Mouse (Mus musculus) CH12.LX (cell line): ENCODE results near the gene Por. TPM values are rescaled to one million over a fixed set of nuclear protein-coding genes. Genes with fewer than 3 reads are reported as not detected.

Experiments used
- DNase-seq: peaks from one replicate; pipeline ENCODE4 v3.0.0-alpha.2; 2013; ENCODE audit errors: extremely low read depth
- H3K27ac ChIP-seq: 2 replicates; pipeline ENCODE4 v1.5.1; 2012; ENCODE audit warnings: low read depth, mild to moderate bottlenecking, control low read depth, moderate library complexity; ENCODE audit not compliant: insufficient read depth
- H3K27me3 ChIP-seq: replicated peaks from 2 replicates; pipeline ENCODE3; 2012; ENCODE audit warnings: inconsistent platforms
- H3K36me3 ChIP-seq, 2 experiments: replicated peaks in 1 of 2; 2 replicates each; pipeline versions ENCODE3 to v1.6.1; 2012; ENCODE audit warnings: inconsistent platforms in 1 of 2, low read length in 1 of 2, mild to moderate bottlenecking in 1 of 2, mixed read lengths in 1 of 2, moderate library complexity in 1 of 2; ENCODE audit not compliant: control insufficient read depth in 1 of 2, insufficient read depth in 1 of 2
- H3K4me1 ChIP-seq, 2 experiments: 2 replicates each; pipeline ENCODE4 v1.6.1; 2012; ENCODE audit warnings: inconsistent platforms in 1 of 2, moderate library complexity in 1 of 2; ENCODE audit not compliant: insufficient read depth in 2 of 2, control insufficient read depth in 1 of 2
- H3K4me2 ChIP-seq: 2 replicates; pipeline ENCODE4 v1.6.1; 2012; ENCODE audit warnings: low read depth, mild to moderate bottlenecking, control low read depth; ENCODE audit not compliant: poor library complexity, insufficient read depth, severe bottlenecking
- H3K4me3 ChIP-seq, 3 experiments: fragments of 150-350 bp in 1 of 3; sonication (generic) in 1 of 3; replicated peaks in 1 of 3; 2 replicates each; pipeline versions ENCODE3 to v1.5.1; 2011 to 2012; ENCODE audit warnings: low read depth in 2 of 3, low read length in 2 of 3, mild to moderate bottlenecking in 2 of 3, moderate library complexity in 2 of 3, control low read depth in 1 of 3, improper control_type of control experiment in 1 of 3, inconsistent platforms in 1 of 3, mixed read lengths in 1 of 3; ENCODE audit not compliant: poor library complexity in 1 of 3
- H3K79me2 ChIP-seq: replicated peaks from 2 replicates; pipeline ENCODE4 v1.6.1; 2012; ENCODE audit warnings: mild to moderate bottlenecking, moderate library complexity; ENCODE audit not compliant: control insufficient read depth, poor library complexity, insufficient read depth, severe bottlenecking; ENCODE audit errors: extremely low read depth
- H3K9ac ChIP-seq: 2 replicates; pipeline ENCODE4 v1.6.1; 2012; ENCODE audit warnings: low read depth, mild to moderate bottlenecking, control low read depth, moderate library complexity; ENCODE audit not compliant: insufficient read depth
- H3K9me3 ChIP-seq: replicated peaks from 2 replicates; pipeline ENCODE3; 2012; ENCODE audit warnings: low read length, inconsistent platforms, mixed read lengths
- BHLHE40 ChIP-seq: IDR thresholded peaks from 2 replicates; pipeline ENCODE4 v1.6.1; 2011; ENCODE audit warnings: mild to moderate bottlenecking, low read depth, low read length, improper control_type of control experiment
- CTCF ChIP-seq, 2 experiments: IDR thresholded peaks in 1 of 2; conservative IDR thresholded peaks in 1 of 2; 2 replicates each; pipeline ENCODE4 v1.5.1; 2011 to 2012; ENCODE audit warnings: low read depth in 2 of 2, low read length in 2 of 2, improper control_type of control experiment in 1 of 2, inconsistent platforms in 1 of 2, mild to moderate bottlenecking in 1 of 2, moderate library complexity in 1 of 2
- E2F4 ChIP-seq: IDR thresholded peaks from 2 replicates; pipeline ENCODE4 v1.6.1; 2011; ENCODE audit warnings: low read depth, low read length, improper control_type of control experiment; ENCODE audit not compliant: insufficient replicate concordance
- ELF1 ChIP-seq: IDR thresholded peaks from 2 replicates; pipeline ENCODE4 v1.6.1; 2014; ENCODE audit warnings: low read depth, mild to moderate bottlenecking, inconsistent platforms, low read length, improper control_type of control experiment
- EP300 ChIP-seq: IDR thresholded peaks from 2 replicates; pipeline ENCODE4 v1.6.1; 2011; ENCODE audit warnings: low read length, improper control_type of control experiment
- ETS1 ChIP-seq: conservative IDR thresholded peaks from 2 replicates; pipeline ENCODE4 v1.6.1; 2012; ENCODE audit warnings: low read depth, mild to moderate bottlenecking, inconsistent platforms, low read length, improper control_type of control experiment, moderate library complexity
- GABPA ChIP-seq: IDR thresholded peaks from 2 replicates; pipeline ENCODE4 v1.6.1; 2012; ENCODE audit warnings: low read depth, low read length, improper control_type of control experiment, inconsistent platforms; ENCODE audit not compliant: insufficient replicate concordance
- HCFC1 ChIP-seq: IDR thresholded peaks from 2 replicates; pipeline ENCODE4 v1.6.1; 2012; ENCODE audit warnings: low read depth, mild to moderate bottlenecking, inconsistent platforms, low read length, improper control_type of control experiment
- JUND ChIP-seq: conservative IDR thresholded peaks from 2 replicates; pipeline ENCODE4 v1.6.1; 2011; ENCODE audit warnings: low read depth, low read length, improper control_type of control experiment
- KAT2A ChIP-seq: IDR thresholded peaks from 2 replicates; pipeline ENCODE4 v1.6.1; 2012; ENCODE audit warnings: low read length, improper control_type of control experiment, inconsistent platforms; ENCODE audit not compliant: insufficient replicate concordance
- MAZ ChIP-seq: IDR thresholded peaks from 2 replicates; pipeline ENCODE4 v1.6.1; 2012; ENCODE audit warnings: low read depth, mild to moderate bottlenecking, inconsistent platforms, low read length, improper control_type of control experiment, moderate library complexity
- MEF2A ChIP-seq: IDR thresholded peaks from 2 replicates; pipeline ENCODE4 v1.6.1; 2014; ENCODE audit warnings: low read depth, mild to moderate bottlenecking, inconsistent platforms, low read length, improper control_type of control experiment, borderline replicate concordance
- MXI1 ChIP-seq: IDR thresholded peaks from 2 replicates; pipeline ENCODE4 v1.6.1; 2011; ENCODE audit warnings: mild to moderate bottlenecking, low read depth, low read length, improper control_type of control experiment
- MYC ChIP-seq: IDR thresholded peaks from 2 replicates; pipeline ENCODE4 v1.6.1; 2011; ENCODE audit warnings: low read depth, mild to moderate bottlenecking, improper control_type of control experiment, low read length
- NELFE ChIP-seq: IDR thresholded peaks from 2 replicates; pipeline ENCODE4 v1.6.1; 2011; ENCODE audit warnings: low read depth, low read length, improper control_type of control experiment
- PAX5 ChIP-seq: IDR thresholded peaks from 2 replicates; pipeline ENCODE4 v1.6.1; 2012; ENCODE audit warnings: low read length, inconsistent platforms, mixed read lengths
- POLR2AphosphoS2 ChIP-seq: IDR thresholded peaks from 2 replicates; pipeline ENCODE4 v1.6.1; 2011; ENCODE audit warnings: low read depth, low read length, improper control_type of control experiment
- RAD21 ChIP-seq: IDR thresholded peaks from 2 replicates; pipeline ENCODE4 v1.6.1; 2011; ENCODE audit warnings: low read depth, mild to moderate bottlenecking, low read length, improper control_type of control experiment, moderate library complexity
- RCOR1 ChIP-seq: conservative IDR thresholded peaks from 2 replicates; pipeline ENCODE4 v1.6.1; 2012; ENCODE audit warnings: low read depth, mild to moderate bottlenecking, inconsistent platforms, low read length, improper control_type of control experiment
- TBP ChIP-seq: conservative IDR thresholded peaks from 2 replicates; pipeline ENCODE4 v1.6.1; 2011; ENCODE audit warnings: low read depth, low read length, improper control_type of control experiment
- UBTF ChIP-seq: IDR thresholded peaks from 2 replicates; pipeline ENCODE4 v1.6.1; 2012; ENCODE audit warnings: low read depth, mild to moderate bottlenecking, inconsistent platforms, low read length, improper control_type of control experiment, moderate library complexity
- USF1 ChIP-seq: IDR thresholded peaks from 2 replicates; pipeline ENCODE4 v1.6.1; 2014; ENCODE audit warnings: low read depth, mild to moderate bottlenecking, inconsistent platforms, low read length, improper control_type of control experiment
- USF2 ChIP-seq: conservative IDR thresholded peaks from 2 replicates; pipeline ENCODE4 v1.6.1; 2011; ENCODE audit warnings: low read depth, low read length, improper control_type of control experiment
- ZC3H11A ChIP-seq: IDR thresholded peaks from 2 replicates; pipeline ENCODE4 v1.6.1; 2012; ENCODE audit warnings: low read depth, mild to moderate bottlenecking, inconsistent platforms, low read length, improper control_type of control experiment
- ZKSCAN1 ChIP-seq: IDR thresholded peaks from 2 replicates; pipeline ENCODE4 v1.6.1; 2012; ENCODE audit warnings: low read depth, inconsistent platforms, low read length, improper control_type of control experiment, borderline replicate concordance
- ZMIZ1 ChIP-seq: IDR thresholded peaks from 2 replicates; pipeline ENCODE4 v1.6.1; 2012; ENCODE audit warnings: low read depth, mild to moderate bottlenecking, inconsistent platforms, low read length, improper control_type of control experiment
- ZNF384 ChIP-seq: IDR thresholded peaks from 2 replicates; pipeline ENCODE4 v1.6.1; 2012; ENCODE audit warnings: low read depth, low read length, improper control_type of control experiment, inconsistent platforms
- dilution Hi-C: fragments of 300-500 bp; cut with MboI; formaldehyde crosslinking; loops from 2 replicates; pipeline ENCODE4 v1.14.3; 2020; ENCODE audit warnings: low sequenced_read_pairs; ENCODE audit not compliant: extremely low pct_unique_long_range_greater_than_20kb, extremely low pct_ligation_motif_present
- in situ Hi-C: fragments of 300-500 bp; cut with MboI; formaldehyde crosslinking; loops from 3 replicates; pipeline ENCODE4 v1.14.3; 2019; ENCODE audit warnings: low sequenced_read_pairs, low pct_ligation_motif_present, low pct_unique_long_range_greater_than_20kb, mixed read lengths
- polyA plus RNA-seq: library from polyadenylated mRNA; unstranded; fragments of >175 nt; gene quantifications from 2 replicates; pipeline ENCODE4 v1.2.1, GENCODE M21; 2012; ENCODE audit warnings: low read depth; ENCODE audit not compliant: insufficient read length
- total RNA-seq, 2 experiments: library from RNA; depleted of rRNA; stranded (reverse); fragments of 300-350 nt in 1 of 2; fragments of >200 nt in 1 of 2; gene quantifications; 2 replicates each; pipeline ENCODE4 v1.2.3; 2012 to 2014

Por gene
- total and polyA plus RNA-seq, 3 experiments, result 17.3 to 56.8 (median 41.2) TPM

DNA sequence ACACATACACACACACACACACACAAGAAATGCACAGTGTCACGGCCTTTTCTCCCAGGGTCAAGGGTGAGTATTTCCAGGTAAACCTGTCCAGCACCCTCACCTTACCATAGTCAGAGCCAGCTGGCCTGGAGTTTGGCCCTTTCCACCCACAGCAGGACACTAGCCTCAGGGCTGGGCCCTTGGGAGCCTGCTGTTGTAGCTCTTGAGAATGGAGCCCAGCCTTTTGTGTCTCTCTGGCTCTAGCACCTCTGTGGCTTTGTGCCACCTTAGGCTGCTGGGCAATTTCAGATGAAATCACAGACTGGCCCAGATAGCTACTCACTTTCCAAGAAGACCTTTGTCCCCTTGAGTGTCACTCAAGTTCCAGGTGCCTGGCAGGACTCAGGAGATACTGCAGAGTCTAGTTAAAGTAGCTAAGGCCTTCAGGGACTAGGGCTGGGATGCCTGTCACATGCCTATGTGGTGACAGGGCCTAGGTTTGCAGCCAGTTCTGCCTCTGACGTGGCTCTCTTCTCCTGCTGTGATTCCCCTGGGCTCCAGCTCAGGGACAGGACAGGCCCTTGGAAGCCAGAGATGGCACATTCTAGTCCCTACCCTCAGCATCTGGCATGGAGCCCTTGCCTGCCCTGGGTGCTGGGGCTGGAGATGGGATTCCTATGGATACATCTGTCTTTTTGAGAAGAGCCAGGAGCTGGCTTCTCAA is 57.0 kb downstream of the Por start:
- Histone ChIP-seq H3K27ac (no peak overlapping the region), H3K4me2 (no peak overlapping the region), H3K4me3 (no peak overlapping the region), H3K79me2 (no peaks in the 10 kb centered on the region), H3K36me3 (peaks cover 34 to 77% of the 10 kb centered on the region in 2 experiments), H3K9me3 (no peaks in the 10 kb centered on the region), H3K27me3 (no peaks in the 10 kb centered on the region), H3K4me1 (peaks cover 18 to 48% of the 10 kb centered on the region in 2 experiments), H3K9ac (no peak overlapping the region)
- no peak for DNase-seq
- TF ChIP-seq KAT2A (no peak), EP300 (no peak), UBTF (no peak), ETS1 (no peak), RCOR1 (no peak), GABPA (no peak), ELF1 (no peak), USF1 (no peak), NELFE (no peak), TBP (no peak), USF2 (no peak)
- in situ Hi-C loops (no loop called here), dilution Hi-C loops (no loop called here)

DNA sequence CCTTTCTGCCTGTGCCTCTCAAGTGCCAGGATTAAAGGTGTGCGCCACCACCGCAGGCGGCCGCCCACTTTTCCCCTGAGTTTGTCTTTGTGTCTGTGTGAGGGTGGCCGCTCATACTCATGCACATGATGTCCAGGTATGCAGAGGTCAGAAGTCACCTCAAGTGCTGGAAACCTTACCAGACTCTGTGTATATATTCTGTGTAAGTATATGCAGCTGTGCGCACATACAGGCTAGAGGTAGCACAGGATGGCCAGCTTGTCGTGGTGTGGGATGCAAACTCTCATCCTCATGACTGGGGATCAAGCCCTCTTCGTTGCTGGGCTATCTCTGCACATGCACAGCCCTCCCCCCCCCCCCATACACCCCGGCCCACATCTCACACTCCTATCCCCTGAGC is 58.0 kb downstream of the Por start:
- H3K27me3 ChIP-seq, result no peaks in the 10 kb centered on the region
- H3K36me3 ChIP-seq, result peaks cover 45 to 85% of the 10 kb centered on the region in 2 experiments
- in situ Hi-C loops, result no loop called here
- H3K4me1 ChIP-seq, result peaks cover 15 to 38% of the 10 kb centered on the region in 2 experiments
- no peak overlapping the region for H3K4me3 ChIP-seq
- TF ChIP-seq POLR2AphosphoS2, result no peak
- no peak for TF ChIP-seq BHLHE40
- no peak for TF ChIP-seq MXI1
- no peak for TF ChIP-seq UBTF
- no peak for TF ChIP-seq NELFE
- no peak for TF ChIP-seq ELF1
- TF ChIP-seq RAD21, result no peak
- TF ChIP-seq EP300, result no peak
- TF ChIP-seq ZMIZ1, result no peak
- TF ChIP-seq ZNF384, result no peak
- TF ChIP-seq MAZ, result no peak
- no peak for TF ChIP-seq E2F4
- TF ChIP-seq CTCF (conservative IDR thresholded peaks at IDR 0.05 in 1 of 2, IDR thresholded peaks at IDR 0.05 in 1 of 2; ENCODE audit: low read depth in 2 of 2, low read length in 2 of 2), result no peak
- TF ChIP-seq MYC, result no peak
- TF ChIP-seq MEF2A, result no peak
- TF ChIP-seq JUND, result no peak
- no peak for TF ChIP-seq HCFC1
- no peak for TF ChIP-seq PAX5
- no peak for TF ChIP-seq ZKSCAN1
- no peak for TF ChIP-seq ZC3H11A
- dilution Hi-C loops, result no loop called here
- H3K4me2 ChIP-seq, result no peak overlapping the region
- H3K9me3 ChIP-seq, result no peaks in the 10 kb centered on the region
- no peak overlapping the region for H3K27ac ChIP-seq
- no peak for DNase-seq
- H3K79me2 ChIP-seq, result no peaks in the 10 kb centered on the region
- H3K9ac ChIP-seq, result no peak overlapping the region
